Mouse (Mus musculus): ENCODE measurements at regions not wholly inside any gene's neighbourhood (a gene's known extent, or its start where the extent isn't known, plus 50 kb on each side); places are given as distances from the start of the nearest gene placed in this dataset.

- TF ChIP-seq CTCF (IDR thresholded peaks at IDR 0.05; ENCODE audit: low read depth) (no peak), EP300 (IDR thresholded peaks at IDR 0.05; ENCODE audit: low read depth) (no peak)
Measured at GRCm38 (mm10) chr1:156997033-156997432, 57.6 kb upstream of the Ralgps2 start.
